Mouse (Mus musculus): ENCODE data around the gene Tnfsf10.

The Tnfsf10 gene

DNA sequence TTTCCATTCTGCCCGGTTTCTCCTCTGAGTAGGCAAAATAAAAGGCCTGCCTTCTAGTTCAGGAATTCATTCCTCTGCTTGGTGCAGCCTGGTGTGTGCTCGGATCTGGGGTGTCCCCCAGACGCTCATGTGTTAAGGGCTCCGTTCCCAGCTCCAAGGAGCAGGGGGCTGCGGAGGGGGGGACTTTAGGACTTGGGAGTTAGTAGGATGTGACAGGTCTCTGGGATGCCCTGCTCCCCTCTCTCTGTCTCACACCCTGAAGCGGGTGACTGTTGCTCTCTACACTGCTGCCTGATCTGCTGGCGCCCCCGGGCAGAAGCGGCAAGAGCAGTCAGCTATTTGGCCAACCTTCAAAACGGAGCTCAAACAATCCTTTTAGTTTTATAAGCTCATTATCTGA, 10.0 kb upstream of the Tnfsf10 start:
- no peak for DNase-seq (ENCODE audit: low spot score)

DNA sequence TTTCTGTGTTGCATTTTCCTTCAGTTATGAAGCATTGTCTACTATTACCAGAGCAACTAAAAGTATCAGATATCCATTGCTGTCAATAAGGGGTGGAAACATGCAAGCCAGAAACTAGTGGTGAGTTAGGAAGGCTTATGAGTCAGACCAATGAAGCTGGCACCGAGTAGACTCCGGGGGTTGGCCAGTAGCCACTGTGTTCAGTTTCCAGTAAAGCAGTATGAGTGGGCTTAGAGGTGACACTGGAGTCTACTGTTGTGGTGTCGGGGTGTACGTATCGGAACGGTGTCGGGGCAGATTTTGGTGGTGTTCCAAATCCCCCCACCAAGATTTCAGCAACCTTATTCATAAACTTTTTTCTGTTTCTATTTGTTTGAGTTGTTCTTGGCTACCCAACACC, 5.9 kb upstream of the Tnfsf10 start:
- no peak for DNase-seq (ENCODE audit: low spot score)

DNA sequence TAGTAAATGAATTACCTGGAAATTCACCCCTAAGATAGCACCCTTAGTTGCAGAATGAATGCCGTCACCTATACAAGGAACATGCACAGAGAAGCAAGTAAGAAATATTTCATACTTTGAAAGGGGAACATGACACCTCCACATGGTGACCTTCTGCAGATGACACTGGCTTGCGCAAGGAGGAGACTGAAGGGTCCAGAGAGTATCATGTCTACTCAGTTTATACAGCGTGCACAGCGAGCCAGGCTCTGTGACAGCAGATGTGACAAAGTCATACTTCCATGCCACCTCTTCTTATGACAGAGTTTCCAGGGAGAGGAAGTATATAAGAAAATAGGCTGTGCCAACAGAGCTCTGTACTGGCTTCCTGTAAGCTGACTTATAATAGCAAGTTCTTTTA, 5.4 kb upstream of the Tnfsf10 start:
- DNase-seq (ENCODE audit: low spot score): no peak

- DNase-seq (ENCODE audit: low spot score): no peak
Measured at GRCm38 (mm10) chr3:27314506-27315164, 2.2 kb upstream of the Tnfsf10 start.

DNA sequence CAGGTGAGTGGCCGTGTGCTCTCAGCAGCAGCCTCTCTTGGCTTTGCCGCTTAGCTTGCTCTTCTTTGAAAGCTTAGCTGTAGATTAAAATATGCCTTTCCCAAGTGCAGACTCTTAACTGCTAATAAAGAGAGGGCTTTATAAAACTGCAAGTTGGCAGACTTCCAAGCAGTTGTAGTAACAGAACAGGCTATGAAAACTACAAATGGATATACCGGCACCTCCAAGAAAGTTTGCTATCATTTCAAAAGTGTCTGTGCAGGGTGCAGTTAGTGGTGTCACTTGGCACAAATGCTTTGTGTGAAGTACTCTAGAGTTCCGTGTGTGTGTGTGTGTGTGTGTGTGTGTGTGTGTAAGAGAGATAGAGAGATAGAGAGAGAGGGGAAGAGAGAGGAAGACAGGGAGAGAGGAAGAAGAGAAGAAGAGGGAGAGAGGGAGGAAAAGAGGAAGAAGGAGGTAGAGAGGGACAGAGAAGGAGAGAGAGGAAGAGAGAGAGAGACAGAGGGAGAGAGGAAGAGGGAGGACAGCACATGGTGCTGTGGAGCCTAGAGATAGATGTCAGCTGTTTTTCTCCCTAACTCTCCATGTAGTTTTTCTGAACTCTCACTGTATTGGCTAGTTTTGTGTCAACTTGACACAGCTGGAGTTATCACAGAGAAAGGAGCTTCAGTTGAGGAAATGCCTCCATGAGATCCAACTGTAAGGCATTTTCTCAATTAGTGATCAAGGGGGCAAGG, 628 bp downstream of the Tnfsf10 start:
- DNase-seq (ENCODE audit: low spot score): no peak

- no peak for DNase-seq (ENCODE audit: low spot score)
Measured at GRCm38 (mm10) chr3:27319650-27320049, 2.8 kb downstream of the Tnfsf10 start.

- DNase-seq (ENCODE audit: low spot score): no peak
Measured at GRCm38 (mm10) chr3:27320613-27321495, 4.0 kb downstream of the Tnfsf10 start.

DNA sequence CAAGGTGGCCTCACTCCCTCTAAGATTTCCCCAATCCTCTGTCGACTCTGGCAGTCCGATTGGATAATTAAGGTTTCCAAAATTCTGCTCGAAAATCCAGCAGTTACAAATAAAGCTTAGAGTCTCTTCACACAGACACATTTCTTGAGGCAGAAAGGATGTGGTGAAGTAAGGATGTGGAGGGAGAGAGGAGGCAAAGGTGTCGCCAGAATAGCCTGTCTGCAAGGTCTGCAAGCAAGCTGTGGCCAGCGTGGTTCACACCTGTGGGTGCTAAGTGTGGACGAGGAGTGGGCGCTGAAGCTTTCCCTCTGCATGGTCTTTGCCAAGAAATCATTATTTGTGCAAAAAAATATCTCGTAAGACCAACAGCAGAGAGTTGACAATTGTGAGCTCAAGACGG, 5.8 kb downstream of the Tnfsf10 start:
- DNase-seq (ENCODE audit: low spot score): no peak

DNA sequence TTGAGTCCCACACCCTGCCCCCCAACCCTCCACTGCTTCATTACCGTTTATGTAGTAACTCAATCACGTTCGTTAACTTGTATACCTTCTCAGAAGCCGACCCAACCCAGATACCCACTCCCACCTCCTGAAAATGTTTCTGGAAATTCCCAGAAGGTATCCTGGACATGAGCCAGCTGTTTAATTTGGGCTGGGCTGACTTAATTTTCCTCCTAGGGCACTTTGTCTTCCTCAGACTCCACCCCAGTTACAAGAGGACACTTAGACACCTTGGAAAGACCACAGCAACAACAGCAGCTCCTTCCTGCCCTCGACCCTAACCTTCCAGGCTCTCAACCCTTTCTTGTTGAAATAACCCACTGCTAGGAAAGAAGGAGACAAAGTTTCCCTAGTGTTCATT, 6.7 kb downstream of the Tnfsf10 start:
- no peak for DNase-seq (ENCODE audit: low spot score)

- no peak for DNase-seq (ENCODE audit: low spot score)
Measured at GRCm38 (mm10) chr3:27326633-27327191, 9.9 kb downstream of the Tnfsf10 start.

DNA sequence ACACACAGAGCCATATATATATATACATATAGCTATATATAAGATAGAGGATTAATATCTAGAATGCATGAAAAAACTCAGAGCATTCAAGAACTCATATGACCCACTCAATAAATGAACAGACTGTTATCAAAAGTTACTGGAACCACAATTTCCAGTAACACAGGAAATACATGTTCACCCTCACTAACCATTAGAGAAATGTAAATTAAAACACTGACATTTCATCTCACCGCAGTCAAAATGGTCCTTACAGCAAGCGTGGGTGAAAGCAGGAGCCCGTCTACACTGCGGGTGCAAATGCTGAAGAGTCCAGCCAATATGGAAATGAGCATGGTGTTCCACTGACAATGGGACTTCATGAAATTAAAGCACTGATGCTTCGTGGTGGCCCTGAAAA, 13.9 kb downstream of the Tnfsf10 start:
- DNase-seq (ENCODE audit: low spot score): no peak

- peak; percentile 24 for DNase-seq (ENCODE audit: low spot score)
Measured at GRCm38 (mm10) chr3:27338437-27338836, 21.6 kb downstream of the Tnfsf10 start.

DNA sequence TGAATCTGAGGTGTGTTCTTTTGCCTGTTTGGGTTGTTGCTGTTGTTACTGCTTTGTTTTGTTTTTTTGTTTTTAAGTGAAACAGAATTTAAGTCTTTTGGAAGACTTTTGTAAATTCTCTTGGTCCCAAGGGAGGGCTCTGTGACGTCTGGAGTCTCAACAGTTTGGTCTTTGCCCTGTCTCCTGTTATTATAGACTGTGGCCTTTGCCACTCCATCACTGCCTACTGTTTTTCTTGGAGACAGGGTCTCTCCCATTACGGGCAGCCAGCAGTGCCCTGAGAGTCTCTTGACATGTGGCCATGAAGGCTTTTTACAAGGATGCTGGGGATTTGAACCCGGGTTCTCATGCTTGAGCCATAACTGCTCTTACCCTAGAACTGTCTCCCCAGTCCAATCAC, 22.1 kb downstream of the Tnfsf10 start:
- no peak for DNase-seq (ENCODE audit: low spot score)

- no peak for DNase-seq (ENCODE audit: low spot score)
Measured at GRCm38 (mm10) chr3:27340757-27341156, 23.9 kb downstream of the Tnfsf10 start.

DNA sequence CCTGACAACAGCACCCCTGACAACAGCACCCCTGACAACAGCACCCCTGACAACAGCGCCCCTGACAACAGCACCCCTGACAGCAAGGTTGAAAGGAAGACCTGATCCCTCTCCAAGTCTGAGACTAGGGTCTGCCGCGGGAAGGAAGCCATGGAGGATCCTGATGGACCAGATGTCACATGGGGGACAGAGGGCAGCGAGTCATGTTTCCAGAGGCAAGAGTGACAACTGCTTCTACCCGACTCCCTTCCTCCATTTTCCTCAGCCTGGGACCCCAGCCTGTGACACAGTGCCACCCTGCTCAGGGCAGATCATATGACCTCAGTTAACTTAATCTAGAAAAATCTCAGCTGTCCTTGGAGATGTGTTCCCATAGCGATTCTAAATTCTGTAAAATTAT, 25.6 kb downstream of the Tnfsf10 start:
- no peak for DNase-seq (ENCODE audit: low spot score)

DNA sequence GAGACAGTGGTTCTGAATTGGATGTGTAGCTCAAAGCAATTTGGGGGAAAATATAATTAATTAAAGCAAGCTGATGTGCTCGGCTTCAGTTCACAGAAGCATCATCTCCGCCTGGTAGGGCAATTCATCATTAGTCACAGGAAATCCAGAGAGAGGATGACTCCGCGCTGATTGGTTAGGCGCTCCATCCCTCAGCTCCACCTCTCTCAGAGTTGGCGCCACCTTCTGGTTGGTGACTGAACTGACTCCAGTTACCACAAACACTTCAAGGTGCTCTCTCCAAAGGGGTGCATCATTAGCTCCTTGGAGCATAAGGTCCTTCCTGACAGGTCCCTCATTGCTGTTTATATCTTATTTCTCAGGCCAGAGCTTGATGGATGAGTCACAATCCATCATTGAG, 28.7 kb downstream of the Tnfsf10 start:
- DNase-seq (ENCODE audit: low spot score): no peak

GRCm38 (mm10) chr3:27348462-27348861, 31.6 kb downstream of the Tnfsf10 start:
- DNase-seq (ENCODE audit: low spot score): peak; percentile 76

DNA sequence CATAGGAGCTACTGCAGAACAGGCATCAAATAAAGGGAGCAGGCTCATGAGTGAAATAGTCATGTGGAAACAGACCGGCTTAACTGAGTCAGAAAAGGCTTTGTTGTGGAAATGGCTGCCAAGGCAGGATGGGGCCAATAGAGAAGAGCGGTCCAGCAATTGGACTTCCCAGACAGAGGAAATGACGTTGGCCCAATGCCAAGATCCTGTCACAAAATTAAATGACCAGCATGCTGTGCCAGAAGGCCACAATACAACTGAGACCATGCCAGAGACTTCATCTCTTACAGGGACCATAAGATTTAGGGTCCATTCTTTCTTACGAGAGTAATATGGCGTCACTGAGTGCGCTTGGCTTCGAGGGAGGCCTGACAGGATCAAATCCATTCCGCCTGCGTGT, 34.3 kb downstream of the Tnfsf10 start:
- DNase-seq (ENCODE audit: low spot score): no peak

DNA sequence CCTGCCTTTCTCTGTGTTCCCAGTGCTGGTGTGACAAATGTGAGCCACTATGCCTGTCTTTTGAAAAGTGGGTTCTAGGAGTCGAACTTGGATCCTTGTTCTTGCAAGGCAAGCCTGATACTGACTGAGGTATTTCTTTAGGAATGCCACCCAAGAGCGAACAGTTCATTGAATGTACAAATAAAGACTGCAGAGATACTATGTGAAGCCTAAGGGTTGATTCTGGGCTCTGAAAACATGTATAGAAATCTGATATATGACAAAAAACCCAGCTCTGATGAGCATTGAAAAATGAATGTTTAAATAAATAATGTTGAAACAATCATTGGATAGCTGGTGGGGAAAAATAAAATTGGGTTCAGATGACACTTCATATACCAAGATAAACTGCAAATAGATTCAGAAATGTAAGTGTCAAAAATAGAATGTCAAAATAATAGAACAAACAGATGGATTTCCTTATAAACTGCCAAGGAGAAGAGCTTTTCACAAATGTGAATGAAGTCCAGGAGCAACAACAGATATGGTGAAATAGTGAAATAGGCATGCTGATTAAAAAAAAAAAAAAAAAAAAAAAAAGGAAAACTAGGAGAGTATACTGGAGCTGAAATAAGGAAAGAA, 42.4 kb downstream of the Tnfsf10 start:
- no peak for DNase-seq (ENCODE audit: low spot score)

DNA sequence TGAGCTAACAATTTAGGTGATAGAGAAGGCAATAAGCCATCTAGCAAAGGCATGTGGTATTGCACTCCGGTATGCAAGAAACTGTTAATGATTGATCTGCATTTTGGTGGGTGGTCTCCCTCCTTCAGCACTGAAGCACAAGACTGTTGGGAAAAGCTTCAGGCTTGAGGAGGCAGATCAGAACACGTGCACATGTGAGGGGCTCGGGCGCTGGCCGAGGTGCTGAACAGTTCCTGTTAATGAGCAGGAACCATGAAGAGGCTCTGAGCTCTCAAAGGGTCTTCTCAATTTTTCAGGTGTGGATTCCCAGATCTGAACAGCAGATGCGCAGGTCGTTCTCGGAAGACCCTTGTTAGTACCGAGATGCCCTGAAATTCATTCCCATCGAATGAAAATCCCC, 53.3 kb downstream of the Tnfsf10 start:
- DNase-seq (ENCODE audit: low spot score): no peak

DNA sequence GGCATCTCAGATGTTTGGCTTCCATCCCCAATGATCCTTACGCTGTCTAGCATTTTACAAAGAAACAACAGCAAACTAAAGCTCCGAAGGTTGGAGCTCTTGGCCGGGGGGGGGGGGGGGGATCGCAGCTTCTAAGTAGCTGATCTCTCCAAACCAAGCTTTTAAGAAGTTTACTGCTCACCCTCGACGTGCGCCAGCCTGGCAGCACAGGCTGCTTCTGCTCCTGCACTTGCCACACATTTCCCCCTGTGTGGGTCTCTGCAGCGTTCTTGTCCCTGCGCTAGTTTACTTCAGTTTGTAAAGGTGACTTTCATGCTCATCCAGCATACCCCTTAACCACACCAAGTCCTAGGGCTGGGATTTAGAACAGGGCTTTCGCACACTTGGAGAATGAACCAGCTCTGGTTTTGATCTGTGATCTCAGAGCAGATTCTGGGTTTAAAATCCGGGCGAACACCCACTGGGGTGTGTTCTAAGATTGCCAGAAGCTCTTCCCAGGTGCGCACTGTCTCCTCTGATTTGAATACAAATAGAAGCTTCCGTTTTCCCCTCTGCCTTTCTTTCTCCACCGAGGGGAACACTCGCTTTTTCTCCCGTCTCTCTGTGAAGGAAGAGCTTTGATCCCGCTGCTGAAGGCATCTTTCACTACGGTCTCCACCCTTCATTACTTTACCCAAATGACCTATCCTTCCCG, 53.9 kb downstream of the Tnfsf10 start:
- DNase-seq (ENCODE audit: low spot score): no peak

DNA sequence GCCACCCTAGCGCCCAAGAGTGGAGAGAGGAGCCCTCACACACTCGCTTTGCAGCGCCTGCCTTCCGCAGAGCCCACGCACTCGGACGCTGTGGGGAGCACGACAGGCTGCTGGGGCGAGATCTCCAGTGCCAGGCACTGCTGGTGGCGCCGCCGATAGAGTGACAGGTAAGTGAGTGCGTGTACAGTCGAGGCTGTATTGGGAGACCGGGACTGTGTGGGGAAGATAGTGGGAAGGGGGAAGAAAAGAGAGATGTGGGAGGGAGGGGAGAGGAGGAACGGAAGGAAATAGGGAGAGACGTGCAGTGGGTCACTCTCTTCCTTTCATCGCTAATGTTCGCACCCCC, 54.4 kb downstream of the Tnfsf10 start, which contains the start of gene Ghsr:
Gene Ghsr (plus strand): TSS at position 76 of the 346 bp plus-strand sequence.
- no peak for DNase-seq (ENCODE audit: low spot score)

Measured in layer of hippocampus, adult 9-10 months (tissue).